Mouse (Mus musculus): Measurements from ENCODE around the gene Kcnip3.

The Kcnip3 gene

GRCm38 (mm10) chr2:127470183-127470582 lies 51.7 kb downstream of the Kcnip3 start:
- no peak for DNase-seq

GRCm38 (mm10) chr2:127462314-127462713 lies 59.6 kb downstream of the Kcnip3 start:
- DNase-seq = peak; percentile 70 to 72

GRCm38 (mm10) chr2:127461351-127461750 lies 60.5 kb downstream of the Kcnip3 start:
- no peak for DNase-seq

DNA sequence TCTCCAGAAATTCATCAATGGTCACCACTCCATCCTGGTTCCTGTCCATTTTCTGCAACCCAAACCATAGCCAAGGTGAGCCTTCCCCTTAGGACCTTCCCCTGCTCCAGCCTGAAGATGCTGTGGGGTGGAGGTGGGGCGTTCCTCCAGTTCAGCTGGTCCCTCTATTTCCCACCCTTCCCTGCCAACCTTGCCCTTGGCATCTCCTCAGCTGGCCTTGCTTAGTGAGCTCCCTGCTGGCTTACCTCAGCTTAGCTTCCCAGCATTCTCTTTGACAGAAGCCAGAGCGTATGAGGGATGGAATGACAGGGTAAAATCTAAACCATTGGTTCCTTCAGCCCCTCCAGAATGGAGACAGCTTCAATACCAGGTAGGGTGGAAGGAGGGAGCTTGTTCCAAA lies 62.6 kb downstream of the Kcnip3 start:
- peak; percentile 41 to 49 for DNase-seq

DNA sequence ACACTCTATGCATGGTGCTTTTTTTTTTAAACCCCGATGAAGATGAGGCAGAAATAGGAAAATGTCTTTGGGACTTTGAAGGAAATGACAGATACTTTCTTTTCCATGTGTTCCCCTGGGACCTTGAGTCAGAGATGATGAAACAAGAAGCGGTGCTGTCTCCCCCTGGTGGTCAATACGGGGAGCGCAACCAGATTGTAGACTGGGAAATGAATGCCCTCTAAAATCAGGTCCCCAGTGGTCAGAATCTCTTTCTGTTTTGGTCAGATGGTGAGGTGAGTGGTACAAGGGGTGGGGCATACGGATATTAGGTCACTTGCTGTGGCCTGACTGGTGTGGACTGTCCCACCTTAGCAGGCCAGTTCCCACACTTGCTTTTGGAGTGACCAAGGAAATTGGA lies 68.1 kb downstream of the Kcnip3 start:
- DNase-seq = peak; percentile 76 to 82

DNA sequence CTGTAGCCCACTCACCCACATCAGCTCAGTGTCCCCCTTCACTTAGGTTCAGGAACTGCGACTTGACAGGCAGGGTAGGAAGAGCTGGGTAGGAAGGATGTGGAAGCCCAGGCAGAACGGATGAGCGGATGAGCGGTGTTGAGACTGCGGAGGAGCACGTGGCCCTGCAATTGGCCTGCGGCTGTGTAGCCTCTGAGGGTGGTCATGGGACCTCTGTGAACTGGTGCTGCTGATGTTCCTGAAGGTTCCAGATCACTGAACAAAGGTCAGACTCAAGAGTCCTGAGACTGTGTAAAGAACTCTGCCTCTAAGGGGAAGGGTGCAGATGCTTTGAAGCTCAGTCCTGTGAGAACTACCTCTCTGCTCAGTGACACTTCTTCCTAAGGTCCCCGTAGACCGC lies 68.8 kb downstream of the Kcnip3 start:
- DNase-seq = no peak

DNA sequence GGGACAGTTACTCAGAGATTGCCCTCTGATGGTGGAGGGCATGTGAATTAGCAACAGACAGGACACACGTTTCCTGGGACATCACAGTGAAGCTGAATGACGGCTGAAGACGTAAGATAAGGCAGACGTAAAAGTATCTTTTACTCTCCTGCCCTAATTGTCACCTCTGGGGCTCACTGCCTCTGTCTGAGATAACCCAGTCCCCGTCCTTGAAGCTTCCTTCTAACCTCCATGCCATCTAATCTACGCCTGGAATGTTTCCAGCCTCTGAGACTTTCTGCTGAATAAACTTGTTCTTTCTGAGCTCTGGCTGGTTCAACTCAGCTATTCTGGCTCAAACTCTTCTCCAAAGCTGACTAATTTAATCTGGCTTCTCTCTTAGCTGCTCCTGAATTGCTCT lies 70.1 kb downstream of the Kcnip3 start:
- DNase-seq = no peak

DNA sequence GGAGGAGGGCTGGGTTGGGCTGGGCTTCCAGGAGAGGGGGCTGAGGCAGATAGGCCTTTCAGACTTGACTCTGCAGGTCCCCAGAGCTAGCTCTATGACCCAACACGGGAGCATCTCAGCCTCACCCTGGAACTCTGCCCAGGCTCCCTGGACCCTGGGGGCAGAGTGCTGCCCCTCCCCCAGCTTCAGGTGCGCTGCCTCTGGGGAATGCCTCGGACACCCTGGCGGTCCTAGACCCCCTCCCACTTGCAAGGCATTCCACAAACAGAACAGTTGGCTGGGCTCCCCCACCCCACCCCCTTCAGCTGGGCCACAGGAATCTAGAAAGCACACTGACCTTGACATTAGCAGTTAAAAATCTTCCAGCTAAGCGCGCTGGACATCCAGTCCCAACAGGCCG lies 72.2 kb downstream of the Kcnip3 start:
- DNase-seq = no peak

DNA sequence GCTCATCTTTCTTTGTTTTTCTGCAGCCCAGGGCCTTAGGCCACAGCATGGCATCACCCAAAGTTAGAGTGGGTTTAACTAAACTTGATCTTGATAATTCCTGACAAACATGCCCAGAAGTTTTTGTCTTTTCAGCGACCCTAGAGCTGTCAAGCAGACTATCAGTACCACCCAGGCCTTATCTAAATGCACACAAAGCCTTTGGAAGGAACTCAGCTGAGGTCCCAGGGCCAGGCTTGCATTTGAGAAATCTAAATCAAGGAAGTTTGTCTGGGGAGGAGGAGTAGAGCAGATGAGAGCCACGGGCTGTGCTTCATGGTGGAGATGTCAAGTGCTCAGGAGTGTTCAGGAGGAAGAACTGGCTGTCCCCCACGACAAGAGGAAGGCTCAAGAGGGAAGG lies 75.0 kb downstream of the Kcnip3 start:
- DNase-seq = no peak

DNA sequence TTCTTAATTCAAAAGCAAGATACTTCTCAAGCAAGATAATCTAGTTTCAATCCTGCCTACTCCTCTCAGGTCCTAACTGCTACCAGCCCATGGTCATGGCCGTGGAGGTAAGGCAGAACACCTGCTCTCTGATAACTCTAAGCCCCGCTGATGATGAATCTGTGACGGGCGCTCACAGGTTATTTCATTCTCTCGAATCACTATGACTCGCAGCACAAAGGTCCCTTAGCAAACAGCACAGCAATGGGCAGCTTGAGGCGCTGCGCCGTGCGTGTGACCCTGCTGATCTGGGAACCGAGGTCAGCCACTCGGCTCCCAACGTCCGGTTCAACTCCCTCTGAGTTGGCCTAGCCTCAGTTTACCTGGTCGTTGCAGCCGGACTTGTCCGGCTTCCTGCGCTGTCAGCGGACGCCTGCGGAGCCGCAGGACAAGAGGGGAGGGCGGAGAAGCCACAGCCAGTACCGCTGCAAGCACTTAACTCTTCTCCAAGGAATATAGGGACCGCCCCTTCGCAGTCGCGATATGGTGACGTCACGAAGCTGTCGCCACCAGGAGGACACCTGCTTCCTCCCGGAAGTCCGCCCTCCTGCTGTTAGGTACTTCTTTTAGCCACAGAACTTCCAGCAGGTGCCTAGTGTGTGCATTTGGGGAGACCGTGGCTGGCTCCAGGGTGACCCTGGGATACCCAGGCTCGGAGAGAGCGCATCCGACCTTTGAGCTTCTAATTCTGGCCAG lies 77.7 kb downstream of the Kcnip3 start, which contains the start of gene Fahd2a:
Gene Fahd2a (minus strand): TSS at position 511 of the 735 bp plus-strand sequence.
- peak; percentile 92 for DNase-seq

DNA sequence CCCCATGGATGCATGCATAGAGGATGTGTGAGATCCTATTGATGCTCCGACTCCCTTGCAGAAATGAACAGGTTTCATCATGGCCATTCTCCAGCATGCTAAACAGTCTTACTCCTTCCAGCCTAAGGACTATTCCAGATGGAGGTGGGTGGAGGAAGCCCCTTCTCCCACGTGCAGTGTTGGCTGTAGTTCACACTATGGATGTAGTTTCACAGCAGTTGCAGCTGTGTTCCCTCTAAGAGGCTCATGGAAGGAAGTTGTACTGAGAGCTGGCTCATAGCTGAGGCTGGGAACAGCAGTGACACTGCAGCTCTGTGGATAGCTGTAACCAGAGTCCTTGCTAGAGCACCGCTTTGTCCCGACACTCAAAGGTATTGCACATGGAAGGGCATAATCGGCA lies 84.2 kb downstream of the Kcnip3 start:
- no peak for DNase-seq

DNA sequence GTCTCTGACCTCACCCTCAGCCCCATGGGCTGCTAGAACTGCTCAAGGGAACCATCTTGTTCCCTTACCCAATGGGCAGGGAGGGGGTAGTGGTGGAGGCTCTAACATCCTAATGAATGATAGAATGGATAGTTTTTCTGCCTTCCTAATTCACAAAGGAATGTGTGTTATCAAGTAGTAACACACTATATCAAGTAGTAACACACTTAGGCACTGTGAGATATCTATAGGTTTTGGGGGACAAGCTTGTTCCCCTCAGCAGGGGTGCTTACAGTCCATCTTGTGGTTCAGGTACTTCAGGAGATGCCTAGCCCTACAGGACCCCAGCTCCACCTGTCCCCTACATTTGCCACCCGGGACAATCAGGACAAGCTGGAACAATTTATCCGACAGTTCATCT lies 86.3 kb downstream of the Kcnip3 start:
- DNase-seq = no peak

- DNase-seq = peak in 1 of 2 experiments; percentile 19
Observed at GRCm38 (mm10) chr2:127435135-127435534, 86.8 kb downstream of the Kcnip3 start.

- peak in 1 of 2 experiments; percentile 28 for DNase-seq
Observed at GRCm38 (mm10) chr2:127433487-127434295, 88.2 kb downstream of the Kcnip3 start.

GRCm38 (mm10) chr2:127430238-127430637 lies 91.7 kb downstream of the Kcnip3 start:
- DNase-seq = peak; percentile 22 to 26

GRCm38 (mm10) chr2:127424977-127425376 lies 96.9 kb downstream of the Kcnip3 start, which contains the start of gene Gpat2:
TSS of gene Gpat2 (plus strand) at chr2:127425199.
- peak in 1 of 2 experiments; percentile 6 for DNase-seq

- no peak for DNase-seq
Observed at GRCm38 (mm10) chr2:127418266-127418970, 103.5 kb downstream of the Kcnip3 start.

GRCm38 (mm10) chr2:127416706-127417105 lies 105.2 kb downstream of the Kcnip3 start:
- no peak for DNase-seq

GRCm38 (mm10) chr2:127415806-127416205 lies 106.1 kb downstream of the Kcnip3 start:
- DNase-seq = no peak

DNA sequence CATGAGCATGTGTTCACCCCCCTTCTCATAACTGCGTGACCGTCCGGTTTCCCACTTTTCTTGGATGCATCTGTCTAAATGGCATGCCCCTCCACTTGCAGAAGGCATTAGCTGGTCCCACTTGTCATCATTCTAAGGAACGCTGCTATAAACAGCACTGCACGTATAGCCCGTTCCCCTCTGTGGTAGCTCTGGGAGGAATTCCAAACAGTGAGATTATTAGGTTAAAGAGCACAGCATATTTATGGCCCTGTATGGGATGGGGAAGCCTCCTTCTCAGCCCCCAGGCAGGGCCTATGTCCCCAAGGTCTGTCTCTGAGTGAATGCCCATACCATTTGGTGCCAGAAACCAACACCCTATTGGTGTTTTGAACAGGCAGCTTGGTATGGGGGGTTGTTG lies 110.8 kb downstream of the Kcnip3 start:
- no peak for DNase-seq
